Mouse (Mus musculus): ENCODE data around the gene Cox15. TPM values are rescaled to one million over a fixed set of nuclear protein-coding genes. Genes with fewer than 3 reads are reported as not detected.

Cox15 gene
- polyA plus RNA-seq, 1 experiment from 2014 or later = 12.7 TPM

DNA sequence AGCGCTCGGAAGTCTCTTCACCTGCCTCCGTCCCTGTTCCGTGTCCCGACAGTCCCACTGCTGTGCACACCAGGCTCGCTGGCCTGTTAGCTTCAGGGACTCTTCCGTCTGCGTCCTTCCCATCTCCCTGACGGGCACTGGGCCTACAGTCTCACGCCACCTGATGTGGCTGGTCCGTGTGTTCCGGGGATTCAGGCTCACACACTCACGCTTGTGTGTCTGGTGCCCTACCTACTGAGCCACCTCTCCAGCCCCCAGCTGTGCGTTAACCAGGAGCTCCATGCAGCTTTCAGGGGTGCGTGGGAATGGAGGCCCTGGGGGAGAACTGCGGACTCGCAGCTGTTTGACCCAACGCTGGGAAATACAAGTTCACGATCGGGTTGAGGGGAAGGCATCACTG, 28.6 kb downstream of the Cox15 start:
- Histone ChIP-seq H3K9ac (replicated peaks) (no peak overlapping the region), H3K4me2 (replicated peaks) (no peak overlapping the region), H3K27me3 (no peaks in the 10 kb centered on the region), H3K9me3 (no peaks in the 10 kb centered on the region), H3K4me3 (replicated peaks) (no peak overlapping the region), H3K4me1 (replicated peaks) (no peaks in the 10 kb centered on the region), H3K36me3 (peaks cover 79% of the 10 kb centered on the region), H3K27ac (no peak overlapping the region)
- ATAC-seq = no peak
- WGBS = 91% methylated on average over 20 of the region's 20 CpGs

DNA sequence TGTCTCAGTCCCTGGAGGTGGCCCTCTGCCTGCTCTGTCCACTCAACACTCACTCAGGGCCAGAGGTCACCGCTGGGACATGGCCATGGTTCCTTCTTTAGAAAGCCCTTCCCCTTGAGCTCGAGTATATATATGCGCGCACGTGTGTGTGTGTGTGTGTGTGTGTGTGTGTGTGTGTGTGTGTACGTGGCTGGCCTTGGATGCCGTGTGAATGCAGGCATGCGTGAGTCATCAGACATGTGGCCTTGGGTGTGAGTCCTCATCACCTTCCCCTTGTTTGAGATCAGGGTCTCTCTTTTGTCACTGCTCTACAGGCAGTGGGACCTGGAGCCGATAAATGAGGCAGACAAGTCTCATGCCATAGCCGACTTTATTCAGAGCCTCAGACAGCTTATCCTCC, 29.3 kb downstream of the Cox15 start:
- H3K9me3 ChIP-seq = no peaks in the 10 kb centered on the region
- no peaks in the 10 kb centered on the region for H3K4me1 ChIP-seq (replicated peaks)
- H3K36me3 ChIP-seq = peaks cover 84% of the 10 kb centered on the region
- H3K27me3 ChIP-seq = no peaks in the 10 kb centered on the region
- 87% methylated on average over 10 of the region's 10 CpGs for WGBS
- H3K9ac ChIP-seq (replicated peaks) = no peak overlapping the region
- no peak overlapping the region for H3K27ac ChIP-seq
- no peak overlapping the region for H3K4me3 ChIP-seq (replicated peaks)
- H3K4me2 ChIP-seq (replicated peaks) = no peak overlapping the region
- no peak for ATAC-seq

DNA sequence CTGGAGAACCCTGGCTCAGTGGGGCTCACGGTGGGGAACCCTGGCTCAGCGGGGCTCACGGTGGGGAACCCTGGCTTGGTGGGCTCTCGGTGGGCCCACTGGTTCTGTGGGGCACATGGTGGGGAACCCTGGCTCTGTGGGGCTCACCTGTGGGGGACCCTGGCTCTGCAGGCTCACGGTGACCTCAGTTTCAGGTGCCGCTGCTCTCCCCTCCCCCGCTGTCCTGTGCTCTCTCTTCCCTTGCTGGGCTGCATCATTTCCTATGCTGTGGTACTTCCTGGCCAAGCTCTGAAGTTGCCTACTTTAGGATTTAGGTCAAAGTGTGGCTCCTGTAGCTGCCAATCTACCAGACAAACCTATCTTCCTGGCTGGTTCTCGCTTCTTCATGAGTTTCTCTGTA, 29.9 kb downstream of the Cox15 start:
- H3K27ac ChIP-seq = no peak overlapping the region
- H3K9ac ChIP-seq (replicated peaks) = no peak overlapping the region
- no peaks in the 10 kb centered on the region for H3K4me1 ChIP-seq (replicated peaks)
- no peaks in the 10 kb centered on the region for H3K27me3 ChIP-seq
- H3K4me2 ChIP-seq (replicated peaks) = no peak overlapping the region
- H3K4me3 ChIP-seq (replicated peaks) = no peak overlapping the region
- 82% methylated on average over 8 of the region's 8 CpGs for WGBS
- H3K9me3 ChIP-seq = no peaks in the 10 kb centered on the region
- peaks cover 84% of the 10 kb centered on the region for H3K36me3 ChIP-seq
- no peak for ATAC-seq

DNA sequence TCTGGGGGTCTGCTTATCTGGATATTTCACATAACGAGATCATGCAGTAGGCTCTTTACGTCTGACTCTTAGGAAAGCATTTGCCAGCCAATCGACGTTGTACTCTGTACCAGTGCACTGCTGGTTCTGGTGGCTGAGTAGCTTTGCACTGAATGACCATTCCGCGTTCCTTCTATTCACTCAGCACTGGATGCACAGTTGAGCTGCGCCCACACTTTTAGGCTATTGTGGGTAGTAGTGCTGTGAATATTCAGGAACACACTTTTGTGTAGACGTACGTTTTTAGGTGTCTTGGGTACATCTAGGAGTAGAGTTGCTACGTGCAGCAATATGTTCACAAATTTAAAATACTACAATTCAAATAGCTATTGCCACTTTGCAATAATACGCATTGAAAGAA, 32.7 kb downstream of the Cox15 start:
- ATAC-seq = no peak

DNA sequence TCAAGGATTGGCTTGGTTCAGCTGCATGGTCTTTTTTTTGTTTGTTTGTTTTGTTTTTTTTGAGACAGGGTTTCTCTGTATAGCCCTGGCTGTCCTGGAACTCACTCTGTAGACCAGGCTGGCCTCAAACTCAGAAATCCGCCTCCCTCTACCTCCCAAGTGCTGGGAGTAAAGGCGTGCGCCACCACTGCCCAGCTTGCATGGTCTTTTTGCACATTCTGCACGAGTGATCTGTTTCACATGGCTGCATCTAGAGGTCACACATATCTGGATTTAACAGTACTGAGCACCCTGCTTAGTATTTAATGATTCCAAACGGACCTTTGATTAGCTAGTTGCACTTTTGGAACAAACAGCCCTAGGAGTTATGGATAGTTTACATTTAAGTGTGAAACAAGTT, 40.8 kb downstream of the Cox15 start:
- Histone ChIP-seq H3K9me3 (no peaks in the 10 kb centered on the region), H3K4me3 (replicated peaks) (no peak overlapping the region), H3K9ac (replicated peaks) (no peak overlapping the region), H3K4me2 (replicated peaks) (no peak overlapping the region), H3K27me3 (no peaks in the 10 kb centered on the region), H3K36me3 (peaks cover 36% of the 10 kb centered on the region), H3K4me1 (replicated peaks) (peaks cover 5% of the 10 kb centered on the region; the same call in 1 of the 2 replicates), H3K27ac (no peak overlapping the region)
- WGBS = 78% methylated on average over 5 of the region's 5 CpGs
- ATAC-seq = no peak

More for the DNA sequence above, 32.7 kb downstream of the Cox15 start:
- no peak overlapping the region for H3K27ac ChIP-seq
- peaks cover 72% of the 10 kb centered on the region for H3K36me3 ChIP-seq
- no peaks in the 10 kb centered on the region for H3K27me3 ChIP-seq
- H3K9me3 ChIP-seq = no peaks in the 10 kb centered on the region
- H3K4me3 ChIP-seq (replicated peaks) = no peak overlapping the region
- no peaks in the 10 kb centered on the region for H3K4me1 ChIP-seq (replicated peaks)
- 95% methylated on average over 11 of the region's 11 CpGs for WGBS
- no peak overlapping the region for H3K9ac ChIP-seq (replicated peaks)
- no peak overlapping the region for H3K4me2 ChIP-seq (replicated peaks)

DNA sequence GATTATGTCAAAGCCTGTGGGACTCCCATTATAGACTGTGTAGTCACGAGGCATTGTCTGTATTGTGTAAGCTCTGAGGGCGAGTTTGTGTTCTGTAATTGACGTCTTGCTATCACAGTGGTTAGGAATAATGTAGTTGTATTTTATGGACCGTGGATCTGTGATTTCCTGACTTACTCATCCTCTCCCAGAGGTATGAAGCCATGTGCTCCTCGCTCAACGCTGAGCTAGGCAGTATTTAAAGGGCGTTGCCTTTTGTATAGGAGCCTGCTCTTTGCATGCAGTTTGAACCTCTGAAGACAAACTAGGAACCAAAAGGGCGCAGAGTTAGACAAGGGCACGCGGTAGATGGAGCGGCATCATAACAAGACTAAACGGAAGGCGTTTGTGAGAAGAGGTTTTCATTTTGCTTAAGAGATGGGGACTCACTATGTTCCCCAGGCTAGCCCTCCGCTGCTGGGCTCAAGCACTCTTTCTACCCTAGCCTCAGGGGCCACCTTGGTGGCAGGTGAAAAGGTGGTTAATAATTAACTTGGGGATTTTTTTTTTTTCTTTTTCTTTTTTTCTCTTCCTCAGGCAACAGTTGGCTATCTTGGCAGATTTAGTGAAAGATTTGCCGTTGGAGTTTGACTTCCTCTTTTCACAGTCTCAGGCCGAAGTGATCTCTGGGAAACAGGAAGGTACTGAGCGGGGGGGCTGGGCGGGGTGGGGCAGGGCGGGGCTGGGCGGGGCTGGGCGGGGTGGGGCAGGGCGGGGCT, 41.5 kb downstream of the Cox15 start:
- Histone ChIP-seq H3K9me3 (no peaks in the 10 kb centered on the region), H3K4me2 (replicated peaks) (no peak overlapping the region), H3K36me3 (peaks cover 39% of the 10 kb centered on the region), H3K9ac (replicated peaks) (no peak overlapping the region), H3K4me3 (replicated peaks) (no peak overlapping the region), H3K27me3 (no peaks in the 10 kb centered on the region), H3K4me1 (replicated peaks) (peaks cover 5% of the 10 kb centered on the region; the same call in 1 of the 2 replicates), H3K27ac (no peak overlapping the region)
- 65% methylated on average over 22 of the region's 22 CpGs for WGBS
- no peak for ATAC-seq

DNA sequence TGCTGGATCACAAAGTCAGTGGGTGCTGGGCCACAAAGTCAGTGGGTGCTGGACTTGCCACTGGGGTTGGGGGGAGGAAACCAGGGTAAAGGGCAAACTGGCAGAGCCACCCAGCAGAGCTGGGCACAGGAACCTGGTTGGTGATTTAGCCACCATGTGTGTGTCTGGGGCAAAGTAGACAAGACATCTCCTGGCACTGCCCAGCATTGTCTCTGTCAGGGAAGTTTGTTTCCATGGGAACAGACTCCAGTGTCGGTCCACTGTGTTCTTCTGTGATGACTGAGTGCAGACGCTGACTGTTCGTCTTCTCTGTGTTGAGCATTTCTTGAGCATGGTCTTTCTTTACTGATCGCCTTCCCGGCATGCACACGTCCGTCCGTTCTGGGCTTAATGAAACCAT, 43.5 kb downstream of the Cox15 start:
- no peak overlapping the region for H3K4me3 ChIP-seq (replicated peaks)
- no peak overlapping the region for H3K27ac ChIP-seq
- no peaks in the 10 kb centered on the region for H3K9me3 ChIP-seq
- H3K4me2 ChIP-seq (replicated peaks) = no peak overlapping the region
- ATAC-seq = no peak
- 72% methylated on average over 8 of the region's 8 CpGs for WGBS
- H3K36me3 ChIP-seq = peaks cover 54% of the 10 kb centered on the region
- peaks cover 5% of the 10 kb centered on the region; the same call in 1 of the 2 replicates for H3K4me1 ChIP-seq (replicated peaks)
- no peaks in the 10 kb centered on the region for H3K27me3 ChIP-seq
- H3K9ac ChIP-seq (replicated peaks) = no peak overlapping the region

DNA sequence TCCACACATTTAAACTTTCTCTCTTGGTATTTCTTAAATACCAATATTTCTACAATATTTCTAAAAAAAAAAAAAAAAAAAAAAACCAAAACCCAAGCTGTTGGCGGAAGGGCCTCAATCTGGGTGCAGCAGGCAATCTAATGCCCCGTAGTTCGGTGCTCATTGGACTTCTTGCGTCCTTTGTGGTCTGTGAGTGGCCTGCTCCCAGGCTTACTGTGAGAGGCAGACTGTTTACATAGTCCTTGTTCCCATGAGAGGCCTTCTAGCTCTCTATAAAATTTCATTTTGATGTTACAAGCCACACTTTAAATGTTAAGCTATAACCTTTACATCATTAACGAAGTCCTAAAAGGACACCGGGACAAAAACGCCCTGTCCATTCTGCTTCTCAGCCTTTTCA, 44.6 kb downstream of the Cox15 start:
- Histone ChIP-seq H3K27me3 (no peaks in the 10 kb centered on the region), H3K9me3 (no peaks in the 10 kb centered on the region), H3K27ac (no peak overlapping the region), H3K4me1 (replicated peaks) (peaks cover 5% of the 10 kb centered on the region; the same call in 1 of the 2 replicates), H3K9ac (replicated peaks) (no peak overlapping the region), H3K36me3 (peaks cover 58% of the 10 kb centered on the region), H3K4me2 (replicated peaks) (no peak overlapping the region), H3K4me3 (replicated peaks) (no peak overlapping the region)
- WGBS = 89% methylated on average over 7 of the region's 7 CpGs
- ATAC-seq = no peak

DNA sequence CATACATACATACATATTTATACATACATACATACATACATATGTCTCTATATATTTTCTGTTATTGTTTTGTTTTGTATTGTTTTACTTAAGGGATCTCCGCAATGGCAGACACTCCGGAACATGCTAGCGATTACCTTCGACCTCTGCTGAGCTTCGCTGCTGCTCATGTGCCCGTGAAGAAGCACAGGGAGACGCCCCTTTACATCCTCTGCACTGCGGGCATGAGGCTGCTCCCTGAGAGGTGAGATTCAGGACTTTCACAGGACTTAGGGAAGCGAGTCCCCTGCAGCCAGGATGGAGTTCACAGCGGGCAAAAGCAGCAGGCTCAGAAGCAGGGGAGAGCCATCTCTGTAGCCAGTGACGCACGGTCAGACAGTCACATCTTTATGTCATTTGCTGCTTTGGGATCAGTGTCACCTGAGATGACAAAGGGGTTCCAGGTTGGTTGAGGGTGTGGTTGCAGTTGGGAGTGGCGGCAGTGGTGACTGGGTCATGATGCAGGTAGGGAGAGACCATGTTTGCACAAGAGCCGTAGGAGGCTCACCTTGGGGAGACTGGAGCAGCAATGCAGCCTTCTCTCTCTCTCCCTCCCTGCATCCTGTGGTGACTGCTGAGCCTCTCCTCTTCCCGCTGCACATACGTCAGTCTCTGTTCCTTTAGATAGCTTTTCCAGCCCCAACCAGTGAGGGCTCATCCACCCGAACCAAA, 47.9 kb downstream of the Cox15 start:
- ATAC-seq = no peak
- 0 out of 2 replicates have a peak, but pooled peaks cover 3% of the 10 kb centered on the region for H3K9me3 ChIP-seq
- H3K27ac ChIP-seq = no peak overlapping the region
- no peaks in the 10 kb centered on the region for H3K27me3 ChIP-seq
- WGBS = 94% methylated on average over 17 of the region's 17 CpGs
- no peak overlapping the region for H3K4me3 ChIP-seq (replicated peaks)
- H3K4me1 ChIP-seq (replicated peaks) = peaks cover 5% of the 10 kb centered on the region; the same call in 1 of the 2 replicates
- H3K36me3 ChIP-seq = peaks cover 65% of the 10 kb centered on the region
- H3K9ac ChIP-seq (replicated peaks) = no peak overlapping the region
- no peak overlapping the region for H3K4me2 ChIP-seq (replicated peaks)

DNA sequence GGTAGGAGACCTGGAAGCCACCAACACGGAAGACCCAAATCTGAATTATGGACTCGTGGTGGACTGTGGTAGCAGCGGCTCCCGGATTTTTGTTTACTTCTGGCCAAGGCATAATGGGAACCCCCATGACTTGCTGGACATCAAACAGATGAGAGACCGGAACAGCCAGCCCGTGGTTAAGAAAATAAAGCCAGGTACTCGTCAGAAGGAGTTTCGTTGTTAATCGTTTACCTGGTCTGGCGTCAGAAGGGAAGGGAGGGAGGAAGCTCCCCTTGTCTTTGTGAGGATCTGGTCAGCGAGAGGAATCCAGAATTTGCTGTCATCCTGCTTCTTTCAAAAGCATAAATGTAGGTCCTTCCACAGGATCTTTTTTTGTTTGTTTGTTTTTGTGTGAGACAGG, 48.6 kb downstream of the Cox15 start:
- H3K36me3 ChIP-seq = peaks cover 66% of the 10 kb centered on the region

DNA sequence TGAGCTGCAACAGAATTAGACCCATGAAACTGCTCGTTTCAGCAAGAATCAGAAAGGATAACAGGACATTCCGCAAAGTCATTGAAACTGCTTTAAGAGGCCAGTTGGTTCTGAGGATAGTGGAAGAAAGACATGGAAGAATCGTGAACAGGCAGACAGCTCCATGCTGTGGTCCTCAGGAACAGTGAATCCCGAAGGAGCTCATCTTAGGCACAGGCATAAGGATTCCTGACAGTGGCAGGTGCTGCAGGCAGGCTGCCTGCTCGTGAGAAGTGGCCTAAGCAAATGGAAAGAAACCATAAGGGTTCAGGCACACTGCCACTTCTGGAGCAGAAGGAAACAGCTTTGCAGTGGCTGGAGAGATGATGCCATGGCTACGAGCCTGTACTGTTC, 53.0 kb downstream of the Cox15 start:
- Histone ChIP-seq H3K4me3 (replicated peaks) (no peak overlapping the region), H3K9me3 (0 out of 2 replicates have a peak, but pooled peaks cover 3% of the 10 kb centered on the region), H3K9ac (replicated peaks) (no peak overlapping the region), H3K27me3 (no peaks in the 10 kb centered on the region), H3K4me1 (replicated peaks) (0 out of 2 replicates have a peak, but pooled peaks cover 2% of the 10 kb centered on the region), H3K36me3 (peaks cover 27% of the 10 kb centered on the region), H3K27ac (no peak overlapping the region), H3K4me2 (replicated peaks) (no peak overlapping the region)
- ATAC-seq = no peak
- WGBS = 86% methylated on average over 6 of the region's 6 CpGs

More for the DNA sequence above, 48.6 kb downstream of the Cox15 start:
- Histone ChIP-seq H3K4me3 (replicated peaks) (no peak overlapping the region), H3K27ac (no peak overlapping the region), H3K4me2 (replicated peaks) (no peak overlapping the region), H3K27me3 (no peaks in the 10 kb centered on the region), H3K9me3 (0 out of 2 replicates have a peak, but pooled peaks cover 3% of the 10 kb centered on the region), H3K4me1 (replicated peaks) (0 out of 2 replicates have a peak, but pooled peaks cover under 1% of the 10 kb centered on the region), H3K9ac (replicated peaks) (no peak overlapping the region)
- WGBS = 92% methylated on average over 11 of the region's 11 CpGs
- no peak for ATAC-seq

DNA sequence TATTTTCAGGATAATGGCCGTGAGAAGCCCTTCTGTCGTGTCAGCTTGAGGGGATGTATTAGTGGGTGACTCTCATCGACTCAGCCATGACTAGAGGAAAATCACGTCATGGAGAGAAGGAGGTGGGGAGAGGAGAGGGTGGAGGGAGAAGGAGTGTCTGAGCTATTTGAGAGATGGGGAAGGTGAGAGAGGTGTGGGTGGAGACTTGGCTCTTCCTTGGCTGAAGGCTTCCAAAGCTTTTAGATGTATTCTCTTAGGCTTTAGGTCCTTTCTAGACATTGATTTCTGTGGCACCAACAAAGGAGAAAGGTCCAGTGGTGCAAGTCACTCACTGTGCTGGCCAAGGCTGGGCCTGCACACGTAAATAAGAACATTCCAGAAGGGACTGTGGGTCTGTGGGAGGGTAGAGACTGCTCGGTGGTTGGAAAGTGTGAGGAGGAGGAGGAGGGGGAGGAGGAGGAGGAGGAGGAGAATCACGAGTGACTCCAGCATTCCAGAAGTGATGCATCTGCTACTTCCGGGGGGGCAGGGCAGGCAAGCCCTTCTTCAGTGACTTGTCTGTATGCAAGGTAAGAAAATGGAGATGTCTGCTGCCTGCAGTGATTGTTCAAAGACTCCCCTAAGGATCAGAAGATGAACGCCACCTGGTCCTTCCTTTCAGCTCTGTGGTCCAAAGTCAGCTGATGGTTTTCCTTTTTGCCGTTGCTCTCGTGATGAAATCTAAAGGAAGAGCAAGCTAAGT, 53.6 kb downstream of the Cox15 start:
- 76% methylated on average over 11 of the region's 11 CpGs for WGBS
- H3K4me2 ChIP-seq (replicated peaks) = no peak overlapping the region

More for the DNA sequence above, 53.6 kb downstream of the Cox15 start:
- Histone ChIP-seq H3K9me3 (0 out of 2 replicates have a peak, but pooled peaks cover 3% of the 10 kb centered on the region), H3K4me1 (replicated peaks) (0 out of 2 replicates have a peak, but pooled peaks cover 2% of the 10 kb centered on the region), H3K9ac (replicated peaks) (no peak overlapping the region), H3K27me3 (no peaks in the 10 kb centered on the region), H3K27ac (no peak overlapping the region), H3K36me3 (peaks cover 22% of the 10 kb centered on the region), H3K4me3 (replicated peaks) (no peak overlapping the region)
- no peak for ATAC-seq

Measured in midbrain, embryonic 13.5 days (tissue).